Mouse (Mus musculus): ENCODE results near the gene Runx3. TPM values are rescaled to one million over a fixed set of nuclear protein-coding genes. Genes with fewer than 3 reads are reported as not detected.

Runx3 gene
- polyA plus RNA-seq, 1 experiment from 2014 or later, result 0.13 TPM

DNA sequence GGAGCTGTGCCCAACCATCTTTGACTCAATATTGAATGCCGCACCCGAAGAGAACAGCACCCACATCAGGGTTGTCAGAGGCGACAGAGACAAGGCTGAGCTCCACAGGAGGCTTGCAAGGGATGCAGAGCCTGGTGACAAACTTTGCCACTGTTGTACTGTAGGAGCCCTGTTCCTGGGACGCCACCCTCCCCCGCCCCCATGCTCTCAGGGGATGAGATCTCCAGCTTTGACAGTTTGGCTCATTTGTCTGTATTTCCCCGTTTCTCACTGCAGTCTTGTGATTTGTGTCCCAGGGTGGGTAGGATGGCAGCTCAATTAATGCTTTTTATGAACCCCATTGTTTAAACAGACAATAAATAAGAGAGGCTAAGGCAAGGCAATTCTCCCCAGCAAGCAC, 14.9 kb downstream of the Runx3 start:
- Histone ChIP-seq H3K9me3 (ENCODE audit: control insufficient read depth, low read length) (no peaks in the 10 kb centered on the region), H3K4me1 (replicated peaks; ENCODE audit: control insufficient read depth, insufficient read depth) (no peaks in the 10 kb centered on the region), H3K9ac (ENCODE audit: low read length) (no peak overlapping the region), H3K4me3 (ENCODE audit: low read depth, low read length) (no peak overlapping the region), H3K27ac (replicated peaks) (no peak overlapping the region), H3K27me3 (ENCODE audit: control insufficient read depth, insufficient read depth, low read length) (peaks cover 6% of the 10 kb centered on the region), H3K36me3 (ENCODE audit: control insufficient read depth, insufficient read depth, low read length) (no peaks in the 10 kb centered on the region), H3K4me2 (replicated peaks; ENCODE audit: low read depth) (no peak overlapping the region)
- WGBS, result 78% methylated on average over 6 of the region's 6 CpGs
- TF ChIP-seq CTCF (IDR thresholded peaks at IDR 0.05; ENCODE audit: low read depth) (no peak), EP300 (optimal IDR thresholded peaks at IDR 0.05) (no peak)
- DNase-seq (ENCODE audit: low spot score) (no peak), ATAC-seq (ENCODE audit: low FRiP score, low TSS enrichment) (no peak)

DNA sequence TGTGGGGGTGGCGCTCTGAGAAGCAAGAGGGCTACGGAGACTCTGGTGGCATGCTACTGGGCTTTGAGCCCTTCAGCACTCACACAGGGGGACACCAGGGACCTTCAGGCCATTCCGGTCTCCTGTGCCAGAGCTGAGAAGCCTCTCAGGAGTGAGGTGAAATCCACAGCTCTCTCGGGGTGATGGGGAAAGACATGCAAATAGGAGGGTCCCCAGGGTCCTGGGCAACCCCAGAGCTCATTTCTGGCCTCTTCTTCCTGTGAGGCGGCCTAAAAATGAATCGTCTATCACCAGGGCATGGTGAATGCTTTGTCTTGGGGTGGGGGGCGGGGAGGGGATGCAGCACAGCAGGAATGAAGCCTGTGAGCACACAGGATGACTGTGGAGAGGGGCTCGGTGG, 15.8 kb downstream of the Runx3 start:
- Histone ChIP-seq H3K9me3 (ENCODE audit: control insufficient read depth, low read length) (no peaks in the 10 kb centered on the region), H3K27me3 (ENCODE audit: control insufficient read depth, insufficient read depth, low read length) (peaks cover 10% of the 10 kb centered on the region), H3K9ac (ENCODE audit: low read length) (no peak overlapping the region), H3K4me1 (replicated peaks; ENCODE audit: control insufficient read depth, insufficient read depth) (no peaks in the 10 kb centered on the region), H3K36me3 (ENCODE audit: control insufficient read depth, insufficient read depth, low read length) (no peaks in the 10 kb centered on the region), H3K4me2 (replicated peaks; ENCODE audit: low read depth) (no peak overlapping the region), H3K4me3 (ENCODE audit: low read depth, low read length) (no peak overlapping the region), H3K27ac (replicated peaks) (no peak overlapping the region)
- TF ChIP-seq CTCF (IDR thresholded peaks at IDR 0.05; ENCODE audit: low read depth) (no peak), EP300 (optimal IDR thresholded peaks at IDR 0.05) (no peak)
- ATAC-seq (ENCODE audit: low FRiP score, low TSS enrichment), result no peak
- 73% methylated on average over 8 of the region's 8 CpGs for WGBS
- DNase-seq (ENCODE audit: low spot score), result no peak

DNA sequence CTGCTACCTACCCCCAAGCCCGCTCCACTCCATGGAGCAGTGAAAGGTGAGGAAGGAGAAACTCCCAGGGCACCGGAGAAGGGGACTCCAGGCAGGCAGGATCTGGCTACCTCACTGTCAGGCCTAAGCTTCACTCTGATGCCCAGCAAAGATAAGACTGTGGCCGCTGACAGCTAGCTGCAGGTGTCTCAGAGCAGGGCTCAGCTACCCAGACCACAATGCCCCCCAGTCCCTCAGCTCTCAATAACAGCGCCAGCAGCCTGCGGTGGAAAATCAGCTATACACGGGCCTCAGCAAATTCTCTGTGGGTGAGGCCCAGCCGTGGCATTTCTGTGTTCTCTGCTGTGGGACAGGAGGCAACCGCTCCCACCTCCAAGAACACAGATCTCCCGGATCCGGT, 16.2 kb downstream of the Runx3 start:
- Histone ChIP-seq H3K4me3 (ENCODE audit: low read depth, low read length) (no peak overlapping the region), H3K27ac (replicated peaks) (no peak overlapping the region), H3K9ac (ENCODE audit: low read length) (no peak overlapping the region), H3K9me3 (ENCODE audit: control insufficient read depth, low read length) (no peaks in the 10 kb centered on the region), H3K27me3 (ENCODE audit: control insufficient read depth, insufficient read depth, low read length) (peaks cover 13% of the 10 kb centered on the region), H3K4me2 (replicated peaks; ENCODE audit: low read depth) (no peak overlapping the region), H3K36me3 (ENCODE audit: control insufficient read depth, insufficient read depth, low read length) (no peaks in the 10 kb centered on the region), H3K4me1 (replicated peaks; ENCODE audit: control insufficient read depth, insufficient read depth) (no peaks in the 10 kb centered on the region)
- DNase-seq (ENCODE audit: low spot score), result no peak
- TF ChIP-seq EP300 (optimal IDR thresholded peaks at IDR 0.05) (no peak), CTCF (IDR thresholded peaks at IDR 0.05; ENCODE audit: low read depth) (no peak)
- no peak for ATAC-seq (ENCODE audit: low FRiP score, low TSS enrichment)
- WGBS, result 64% methylated on average over 10 of the region's 10 CpGs

DNA sequence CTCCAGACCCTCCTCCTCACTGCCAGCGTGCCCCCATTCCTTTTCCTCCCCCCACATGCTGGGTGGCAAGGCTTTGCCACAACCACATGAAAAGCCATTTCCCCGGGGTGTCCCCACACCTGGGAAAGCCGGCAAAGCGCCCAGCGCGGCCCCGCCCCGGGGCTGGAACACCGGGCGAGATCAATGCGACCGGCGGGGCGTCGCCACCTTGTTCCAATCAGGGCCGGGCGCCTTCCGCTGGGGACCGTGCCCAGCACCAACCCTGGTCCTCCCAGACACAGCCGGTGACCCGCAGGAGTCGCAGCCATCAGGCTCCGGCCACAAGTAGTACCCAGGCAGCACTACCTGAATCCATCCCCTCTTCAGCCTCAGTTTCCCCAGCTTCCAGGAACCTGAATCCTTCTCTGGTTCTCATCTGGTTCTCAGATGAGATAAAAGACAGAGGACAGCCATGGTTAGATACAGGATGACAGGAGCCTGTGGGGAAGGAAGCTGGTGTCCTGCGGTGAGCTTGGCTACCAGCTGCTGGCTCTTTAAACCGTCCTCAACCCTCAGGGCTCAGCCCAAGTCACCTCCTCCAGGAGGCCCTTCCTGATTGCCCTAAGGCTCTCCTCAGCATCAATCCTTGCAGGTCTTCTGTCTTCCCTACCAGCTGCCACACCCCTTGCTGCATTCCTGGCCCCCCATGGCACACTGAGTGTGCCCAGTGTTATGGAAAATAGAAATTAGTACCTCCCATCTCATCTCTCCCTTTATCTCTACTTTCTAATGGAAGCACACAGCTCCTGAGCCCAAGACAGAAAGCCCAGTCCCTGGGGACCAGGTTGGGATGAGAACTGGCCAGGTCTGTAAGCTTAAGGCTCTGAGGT, 20.4 kb downstream of the Runx3 start:
- no peak overlapping the region for H3K4me3 ChIP-seq (ENCODE audit: low read depth, low read length)

DNA sequence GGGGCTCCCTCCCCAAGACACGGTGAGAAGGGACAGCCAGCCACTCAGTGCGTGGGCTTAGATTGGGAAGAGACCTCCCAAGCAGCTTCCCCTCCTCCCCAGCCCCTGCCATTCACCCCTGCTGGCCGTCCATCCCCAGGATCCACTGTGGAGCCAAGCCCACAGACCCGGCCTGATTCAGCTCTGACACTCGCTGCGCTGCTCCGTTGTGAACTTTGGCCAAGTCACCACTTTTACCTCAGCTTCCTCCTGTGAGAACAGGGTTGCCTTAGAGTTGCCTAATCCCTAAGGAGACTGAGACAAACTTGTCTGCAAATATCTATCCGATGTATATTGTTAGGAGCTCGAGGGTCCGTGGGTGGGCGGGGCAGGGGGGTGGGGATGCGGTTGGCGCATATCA, 21.3 kb downstream of the Runx3 start:
- ATAC-seq (ENCODE audit: low FRiP score, low TSS enrichment), result no peak

More for the DNA sequence above, 20.4 kb downstream of the Runx3 start:
- no peaks in the 10 kb centered on the region for H3K9me3 ChIP-seq (ENCODE audit: control insufficient read depth, low read length)
- H3K9ac ChIP-seq (ENCODE audit: low read length), result no peak overlapping the region
- no peaks in the 10 kb centered on the region for H3K36me3 ChIP-seq (ENCODE audit: control insufficient read depth, insufficient read depth, low read length)
- DNase-seq (ENCODE audit: low spot score) (peak; percentile 90), ATAC-seq (ENCODE audit: low FRiP score, low TSS enrichment) (peak; percentile 83)
- no peak for TF ChIP-seq EP300 (optimal IDR thresholded peaks at IDR 0.05)
- TF ChIP-seq CTCF (IDR thresholded peaks at IDR 0.05; ENCODE audit: low read depth), result no peak
- H3K27ac ChIP-seq (replicated peaks), result no peak overlapping the region
- WGBS, result 2% methylated on average over 25 of the region's 25 CpGs
- peaks cover 13% of the 10 kb centered on the region for H3K27me3 ChIP-seq (ENCODE audit: control insufficient read depth, insufficient read depth, low read length)
- H3K4me1 ChIP-seq (replicated peaks; ENCODE audit: control insufficient read depth, insufficient read depth), result no peaks in the 10 kb centered on the region
- 0 out of 2 replicates have a peak overlapping the region, but pooled peaks have one; percentile 8 for H3K4me2 ChIP-seq (replicated peaks; ENCODE audit: low read depth)

DNA sequence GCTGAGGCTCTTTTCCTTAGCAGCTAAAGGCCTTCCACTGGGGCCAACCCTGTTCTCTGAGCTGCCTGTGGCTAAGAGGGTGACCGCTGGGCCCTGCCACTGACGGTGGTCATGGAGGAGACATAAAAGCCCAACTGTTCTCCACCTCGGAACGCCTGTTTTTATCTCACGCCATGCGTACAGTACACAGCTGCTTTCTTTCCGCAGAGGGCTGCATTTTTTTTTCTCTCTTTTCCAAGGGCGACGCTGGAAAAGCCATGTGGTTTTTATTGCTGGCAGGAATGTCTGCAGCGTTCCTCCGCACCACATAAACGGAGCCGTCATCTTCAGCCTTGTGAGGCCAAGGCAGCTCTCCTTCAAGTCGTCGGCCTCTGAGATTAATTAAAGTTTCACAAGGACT, 26.3 kb downstream of the Runx3 start:
- ATAC-seq (ENCODE audit: low FRiP score, low TSS enrichment), result no peak
- WGBS, result 21% methylated on average over 15 of the region's 15 CpGs
- Histone ChIP-seq H3K4me3 (ENCODE audit: low read depth, low read length) (no peak overlapping the region), H3K27ac (replicated peaks) (no peak overlapping the region), H3K4me1 (replicated peaks; ENCODE audit: control insufficient read depth, insufficient read depth) (no peaks in the 10 kb centered on the region), H3K9ac (ENCODE audit: low read length) (no peak overlapping the region), H3K36me3 (ENCODE audit: control insufficient read depth, insufficient read depth, low read length) (no peaks in the 10 kb centered on the region), H3K4me2 (replicated peaks; ENCODE audit: low read depth) (no peak overlapping the region), H3K27me3 (ENCODE audit: control insufficient read depth, insufficient read depth, low read length) (peaks cover 6% of the 10 kb centered on the region; the same call in 1 of the 2 replicates), H3K9me3 (ENCODE audit: control insufficient read depth, low read length) (no peaks in the 10 kb centered on the region)
- TF ChIP-seq CTCF (IDR thresholded peaks at IDR 0.05; ENCODE audit: low read depth), result no peak
- TF ChIP-seq EP300 (optimal IDR thresholded peaks at IDR 0.05), result no peak
- DNase-seq (ENCODE audit: low spot score), result no peak

More for the DNA sequence above, 21.3 kb downstream of the Runx3 start:
- Histone ChIP-seq H3K27ac (replicated peaks) (no peak overlapping the region), H3K9me3 (ENCODE audit: control insufficient read depth, low read length) (no peaks in the 10 kb centered on the region), H3K4me2 (replicated peaks; ENCODE audit: low read depth) (no peak overlapping the region), H3K36me3 (ENCODE audit: control insufficient read depth, insufficient read depth, low read length) (no peaks in the 10 kb centered on the region), H3K9ac (ENCODE audit: low read length) (no peak overlapping the region), H3K27me3 (ENCODE audit: control insufficient read depth, insufficient read depth, low read length) (peaks cover 13% of the 10 kb centered on the region), H3K4me1 (replicated peaks; ENCODE audit: control insufficient read depth, insufficient read depth) (no peaks in the 10 kb centered on the region), H3K4me3 (ENCODE audit: low read depth, low read length) (no peak overlapping the region)
- 7% methylated on average over 13 of the region's 13 CpGs for WGBS
- no peak for TF ChIP-seq CTCF (IDR thresholded peaks at IDR 0.05; ENCODE audit: low read depth)
- no peak for TF ChIP-seq EP300 (optimal IDR thresholded peaks at IDR 0.05)
- no peak for DNase-seq (ENCODE audit: low spot score)

Data from stomach, postnatal 0 days (tissue).